Mouse (Mus musculus) myocyte (in vitro differentiated cells): ENCODE results near the gene Fasn.

Experiments
- POLR2A ChIP-seq: IDR thresholded peaks from one replicate; pipeline ENCODE4 v1.6.1; 2011; ENCODE audit warnings: low read depth, mild to moderate bottlenecking, control low read depth, moderate library complexity; ENCODE audit not compliant: insufficient read length
- REST ChIP-seq: IDR thresholded peaks from one replicate; pipeline ENCODE4 v1.6.1; 2011; ENCODE audit warnings: mild to moderate bottlenecking, control low read depth, moderate library complexity; ENCODE audit not compliant: insufficient read depth, insufficient read length
- USF1 ChIP-seq: IDR thresholded peaks from one replicate; pipeline ENCODE4 v1.6.1; 2011; ENCODE audit warnings: low read depth, mild to moderate bottlenecking, control low read depth, moderate library complexity

DNA sequence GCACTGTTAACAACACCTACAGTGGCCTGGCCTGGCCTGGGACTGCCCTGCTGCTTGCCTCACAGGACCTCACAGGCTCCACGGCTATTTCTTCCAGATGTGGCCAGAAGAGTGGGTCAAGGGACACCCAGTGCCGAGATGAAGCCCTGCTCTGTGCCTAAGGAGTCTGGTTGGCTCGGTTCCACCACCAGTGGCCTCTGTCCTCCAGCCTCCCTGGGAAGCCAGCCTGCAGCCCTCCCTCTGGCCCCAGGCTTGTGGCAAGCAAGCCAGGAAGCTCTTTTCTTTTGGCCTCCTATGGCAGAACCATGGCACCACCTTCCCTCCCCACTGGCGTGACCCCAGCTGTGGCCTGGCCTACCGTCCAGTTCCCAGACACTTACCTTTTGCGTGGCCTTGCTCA is 48.9 kb upstream of the Fasn start:
- TF ChIP-seq POLR2A: no peak
- TF ChIP-seq USF1: no peak
- no peak for TF ChIP-seq REST
